Mouse (Mus musculus) myocyte (in vitro differentiated cells): ENCODE data around the gene Spns2. TPM values are rescaled to one million over a fixed set of nuclear protein-coding genes. Genes with fewer than 3 reads are reported as not detected.

Experiments
- H3K27me3 ChIP-seq: one replicate; pipeline ENCODE4 v1.6.1; 2011; ENCODE audit not compliant: control insufficient read depth, insufficient read depth, insufficient read length
- H3K36me3 ChIP-seq: one replicate; pipeline ENCODE4 v1.6.1; 2011; ENCODE audit not compliant: control insufficient read depth, insufficient read depth
- H3K4me2 ChIP-seq: one replicate; pipeline ENCODE4 v1.6.1; 2011; ENCODE audit warnings: low read depth, control low read depth
- H3K4me3 ChIP-seq: one replicate; pipeline ENCODE4 v1.5.1; 2011; ENCODE audit warnings: mild to moderate bottlenecking, control low read depth, moderate library complexity
- H3K79me2 ChIP-seq: one replicate; pipeline ENCODE4 v1.6.1; 2011; ENCODE audit not compliant: control insufficient read depth, insufficient read depth
- H3ac ChIP-seq: one replicate; pipeline ENCODE4 v1.6.1; 2011; ENCODE audit not compliant: control insufficient read depth, insufficient read length
- CEBPB ChIP-seq: IDR thresholded peaks from 2 replicates; pipeline ENCODE4 v1.6.1; 2011; ENCODE audit warnings: mild to moderate bottlenecking, moderate library complexity; ENCODE audit not compliant: poor library complexity, insufficient read depth, severe bottlenecking
- E2F4 ChIP-seq: IDR thresholded peaks from one replicate; pipeline ENCODE4 v1.6.1; 2011; ENCODE audit warnings: mild to moderate bottlenecking, control low read depth, moderate library complexity; ENCODE audit not compliant: insufficient read depth
- MAX ChIP-seq: IDR thresholded peaks from one replicate; pipeline ENCODE4 v1.6.1; 2011; ENCODE audit warnings: low read depth, mild to moderate bottlenecking, control low read depth
- MYOD1 ChIP-seq, 3 experiments: IDR thresholded peaks; one replicate each; pipeline ENCODE4 v1.6.1; 2011; ENCODE audit warnings: control low read depth in 2 of 3, low read depth in 2 of 3, mild to moderate bottlenecking in 2 of 3, moderate library complexity in 1 of 3; ENCODE audit not compliant: insufficient read length in 2 of 3, control insufficient read depth in 1 of 3
- MYOG ChIP-seq, 3 experiments: IDR thresholded peaks; one replicate each; pipeline ENCODE4 v1.6.1; 2011; ENCODE audit warnings: control low read depth in 2 of 3, low read depth in 2 of 3, mild to moderate bottlenecking in 2 of 3; ENCODE audit not compliant: insufficient read length in 2 of 3, control insufficient read depth in 1 of 3, insufficient read depth in 1 of 3
- POLR2A ChIP-seq: IDR thresholded peaks from one replicate; pipeline ENCODE4 v1.6.1; 2011; ENCODE audit warnings: low read depth, mild to moderate bottlenecking, control low read depth, moderate library complexity; ENCODE audit not compliant: insufficient read length
- POLR2AphosphoS2 ChIP-seq: IDR thresholded peaks from one replicate; pipeline ENCODE4 v1.6.1; 2011; ENCODE audit warnings: low read depth, control low read depth; ENCODE audit not compliant: insufficient read length
- REST ChIP-seq: IDR thresholded peaks from one replicate; pipeline ENCODE4 v1.6.1; 2011; ENCODE audit warnings: mild to moderate bottlenecking, control low read depth, moderate library complexity; ENCODE audit not compliant: insufficient read depth, insufficient read length
- SRF ChIP-seq: IDR thresholded peaks from one replicate; pipeline ENCODE4 v1.6.1; 2011; ENCODE audit warnings: low read depth; ENCODE audit not compliant: control insufficient read depth, insufficient read length
- TCF12 ChIP-seq: IDR thresholded peaks from one replicate; pipeline ENCODE4 v1.6.1; 2011; ENCODE audit warnings: mild to moderate bottlenecking, control low read depth; ENCODE audit not compliant: poor library complexity, insufficient read depth, severe bottlenecking
- TCF3 ChIP-seq: IDR thresholded peaks from one replicate; pipeline ENCODE4 v1.6.1; 2011; ENCODE audit warnings: low read depth, control low read depth; ENCODE audit not compliant: insufficient read length
- USF1 ChIP-seq: IDR thresholded peaks from one replicate; pipeline ENCODE4 v1.6.1; 2011; ENCODE audit warnings: low read depth, mild to moderate bottlenecking, control low read depth, moderate library complexity
- polyA plus RNA-seq: library from polyadenylated mRNA; unstranded; fragments of >200 nt; fragmentation: generic; extraction: Trizol; gene quantifications from one replicate; pipeline ENCODE4 v1.2.1, GENCODE M21; 2012; ENCODE audit warnings: missing spikeins

Spns2 gene
- polyA plus RNA-seq, 1 experiment, result 0.10 TPM

DNA sequence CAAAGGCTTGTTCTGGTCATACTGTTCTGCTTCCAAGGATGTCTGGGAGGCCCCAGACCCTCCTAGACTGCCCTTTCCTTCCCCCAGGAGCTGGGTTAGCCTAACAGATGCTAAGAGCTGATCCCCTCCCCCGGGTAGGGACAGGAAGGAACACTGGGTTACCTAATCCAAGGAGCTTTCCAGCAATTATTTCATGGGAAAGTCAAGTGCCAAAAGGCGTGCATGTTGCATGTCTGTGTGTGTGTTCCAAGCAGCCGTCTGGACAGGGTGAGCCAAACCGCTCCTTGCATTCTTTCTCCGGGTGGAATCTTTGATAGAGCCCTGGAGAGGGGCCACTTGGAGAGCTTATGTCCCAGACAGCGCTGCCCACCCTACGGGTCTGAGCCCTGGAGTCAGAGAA lies 76.7 kb downstream of the Spns2 start:
- Histone ChIP-seq H3K4me2 (no peak overlapping the region), H3ac (no peak overlapping the region), H3K36me3 (no peaks in the 10 kb centered on the region), H3K79me2 (no peaks in the 10 kb centered on the region), H3K27me3 (peaks cover 57% of the 10 kb centered on the region), H3K4me3 (no peak overlapping the region)
- TF ChIP-seq SRF (no peak), MYOG (IDR thresholded peaks at IDR 0.05; ENCODE audit: control insufficient read depth in 1 of 3, insufficient read depth in 1 of 3, insufficient read length in 2 of 3, low read depth in 2 of 3) (no peak), TCF12 (no peak), POLR2AphosphoS2 (no peak), REST (no peak)

DNA sequence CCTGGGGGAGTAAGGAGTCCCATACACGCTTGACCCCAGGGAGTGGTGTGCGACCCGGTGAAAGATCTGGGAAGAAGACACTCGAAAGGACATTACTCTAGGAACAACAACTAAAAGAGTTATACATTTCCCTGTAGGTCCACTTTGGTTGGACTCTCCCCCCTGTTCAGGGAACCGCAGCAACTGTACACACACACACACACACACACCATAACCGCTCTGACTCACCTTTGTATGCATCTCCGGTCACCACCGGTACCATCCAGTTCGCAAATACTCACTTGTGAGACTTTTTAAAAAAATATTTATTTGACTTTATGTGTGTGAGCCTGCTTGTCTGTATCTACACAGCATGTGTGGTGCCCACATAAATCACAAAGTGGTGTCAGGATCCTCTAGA lies 77.8 kb downstream of the Spns2 start:
- Histone ChIP-seq H3ac (no peak overlapping the region), H3K27me3 (peaks cover 65% of the 10 kb centered on the region), H3K79me2 (no peaks in the 10 kb centered on the region), H3K36me3 (no peaks in the 10 kb centered on the region), H3K4me2 (peak overlapping the region; percentile 30), H3K4me3 (no peak overlapping the region)
- TF ChIP-seq MYOD1 (IDR thresholded peaks at IDR 0.05; ENCODE audit: control insufficient read depth in 1 of 3, insufficient read length in 2 of 3, low read depth in 2 of 3), result no peak
- TF ChIP-seq TCF3, result no peak
- TF ChIP-seq TCF12, result no peak
- TF ChIP-seq REST, result no peak
- TF ChIP-seq USF1, result no peak
- no peak for TF ChIP-seq POLR2A
- no peak for TF ChIP-seq CEBPB
- TF ChIP-seq POLR2AphosphoS2, result no peak
- no peak for TF ChIP-seq E2F4
- no peak for TF ChIP-seq SRF
- TF ChIP-seq MYOG (IDR thresholded peaks at IDR 0.05; ENCODE audit: control insufficient read depth in 1 of 3, insufficient read depth in 1 of 3, insufficient read length in 2 of 3, low read depth in 2 of 3), result no peak
- no peak for TF ChIP-seq MAX

- Histone ChIP-seq H3K4me2 (peak within 1 kb of the TSS; percentile 64), H3K4me3 (peak within 1 kb of the TSS; percentile 3), H3K79me2 (no peaks in the 10 kb centered on the region), H3ac (no peak within 1 kb of the TSS), H3K36me3 (no peaks in the 10 kb centered on the region), H3K27me3 (peaks cover 68% of the 10 kb centered on the region)
- no peak for TF ChIP-seq SRF
- peak; percentile 28 for TF ChIP-seq POLR2AphosphoS2
- no peak for TF ChIP-seq MYOD1 (IDR thresholded peaks at IDR 0.05; ENCODE audit: control insufficient read depth in 1 of 3, insufficient read length in 2 of 3, low read depth in 2 of 3)
- TF ChIP-seq MYOG (IDR thresholded peaks at IDR 0.05; ENCODE audit: control insufficient read depth in 1 of 3, insufficient read depth in 1 of 3, insufficient read length in 2 of 3, low read depth in 2 of 3), result no peak
- no peak for TF ChIP-seq MAX
- TF ChIP-seq E2F4, result no peak
- no peak for TF ChIP-seq USF1
- TF ChIP-seq CEBPB, result no peak
- peak; percentile 59 for TF ChIP-seq POLR2A
- TF ChIP-seq TCF3, result no peak
- TF ChIP-seq REST, result no peak
- no peak for TF ChIP-seq TCF12
These were observed 78.4 kb downstream of the Spns2 start, which contains the start of gene Smtnl2 for GRCm38 (mm10) chr11:72411093-72411921. Smtnl2 (minus strand) TSS chr11:72411713.

- Histone ChIP-seq H3ac (no peak overlapping the region), H3K36me3 (no peaks in the 10 kb centered on the region), H3K27me3 (peaks cover 75% of the 10 kb centered on the region), H3K4me3 (peak overlapping the region; percentile 3), H3K4me2 (peak overlapping the region; percentile 64), H3K79me2 (no peaks in the 10 kb centered on the region)
- TF ChIP-seq TCF3, result no peak
These were observed 79.1 kb downstream of the Spns2 start for GRCm38 (mm10) chr11:72410521-72411092.

DNA sequence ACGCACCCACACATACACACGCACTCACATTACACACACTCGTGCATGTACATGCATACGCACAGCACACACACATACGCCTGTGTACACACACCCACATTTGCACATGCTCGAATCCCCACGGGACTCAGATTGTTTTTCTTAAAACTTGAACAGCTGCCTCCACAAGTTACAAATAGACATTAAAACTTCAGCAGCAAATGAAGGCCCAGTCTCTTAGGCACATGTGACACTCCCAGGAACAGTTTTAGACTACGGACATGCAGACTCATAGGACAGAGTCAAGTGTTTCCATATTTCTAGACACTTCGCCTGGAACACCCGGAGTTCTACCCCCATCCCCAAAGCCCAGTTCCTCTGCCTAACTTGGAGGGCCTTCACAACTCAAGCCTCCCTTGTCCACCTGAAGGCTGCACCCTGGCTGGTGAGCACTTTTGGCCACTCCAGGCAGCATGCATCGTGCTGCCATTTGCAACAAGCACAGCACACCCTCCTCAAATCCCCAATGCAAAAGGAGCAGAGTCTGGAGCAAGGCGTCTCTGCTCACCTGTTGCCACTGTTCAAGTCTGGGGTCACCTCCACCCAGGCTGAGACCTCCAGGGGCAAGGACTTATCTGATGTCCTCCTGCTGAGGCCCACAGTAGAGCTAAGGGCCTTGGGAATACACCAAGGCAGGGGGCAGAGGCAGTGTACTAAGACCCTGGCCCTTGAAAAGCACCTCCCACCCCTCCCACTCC lies 79.9 kb downstream of the Spns2 start:
- H3K4me2 ChIP-seq, result peak overlapping the region; percentile 42
- TF ChIP-seq MYOG (IDR thresholded peaks at IDR 0.05; ENCODE audit: control insufficient read depth in 1 of 3, insufficient read depth in 1 of 3, insufficient read length in 2 of 3, low read depth in 2 of 3) (no peak), USF1 (no peak), CEBPB (no peak)
- H3ac ChIP-seq, result no peak overlapping the region
- peaks cover 77% of the 10 kb centered on the region for H3K27me3 ChIP-seq
- H3K79me2 ChIP-seq, result no peaks in the 10 kb centered on the region
- no peaks in the 10 kb centered on the region for H3K36me3 ChIP-seq
- H3K4me3 ChIP-seq, result peak overlapping the region; percentile 3
